Mouse (Mus musculus) CH12.LX (cell line): ENCODE measurements around the gene Trpm3. TPM values are rescaled to one million over a fixed set of nuclear protein-coding genes. Genes with fewer than 3 reads are reported as not detected.

ENCODE experiments used
- DNase-seq: peaks from one replicate; pipeline ENCODE4 v3.0.0-alpha.2; 2013; ENCODE audit errors: extremely low read depth
- H3K27ac ChIP-seq: 2 replicates; pipeline ENCODE4 v1.5.1; 2012; ENCODE audit warnings: low read depth, mild to moderate bottlenecking, control low read depth, moderate library complexity; ENCODE audit not compliant: insufficient read depth
- H3K27me3 ChIP-seq: replicated peaks from 2 replicates; pipeline ENCODE3; 2012; ENCODE audit warnings: inconsistent platforms
- H3K36me3 ChIP-seq, 2 experiments: replicated peaks in 1 of 2; 2 replicates each; pipeline versions ENCODE3 to v1.6.1; 2012; ENCODE audit warnings: inconsistent platforms in 1 of 2, low read length in 1 of 2, mild to moderate bottlenecking in 1 of 2, mixed read lengths in 1 of 2, moderate library complexity in 1 of 2; ENCODE audit not compliant: control insufficient read depth in 1 of 2, insufficient read depth in 1 of 2
- H3K4me1 ChIP-seq, 2 experiments: 2 replicates each; pipeline ENCODE4 v1.6.1; 2012; ENCODE audit warnings: inconsistent platforms in 1 of 2, moderate library complexity in 1 of 2; ENCODE audit not compliant: insufficient read depth in 2 of 2, control insufficient read depth in 1 of 2
- H3K4me2 ChIP-seq: 2 replicates; pipeline ENCODE4 v1.6.1; 2012; ENCODE audit warnings: low read depth, mild to moderate bottlenecking, control low read depth; ENCODE audit not compliant: poor library complexity, insufficient read depth, severe bottlenecking
- H3K4me3 ChIP-seq, 3 experiments: fragments of 150-350 bp in 1 of 3; sonication (generic) in 1 of 3; replicated peaks in 1 of 3; 2 replicates each; pipeline versions ENCODE3 to v1.5.1; 2011 to 2012; ENCODE audit warnings: low read depth in 2 of 3, low read length in 2 of 3, mild to moderate bottlenecking in 2 of 3, moderate library complexity in 2 of 3, control low read depth in 1 of 3, improper control_type of control experiment in 1 of 3, inconsistent platforms in 1 of 3, mixed read lengths in 1 of 3; ENCODE audit not compliant: poor library complexity in 1 of 3
- H3K79me2 ChIP-seq: replicated peaks from 2 replicates; pipeline ENCODE4 v1.6.1; 2012; ENCODE audit warnings: mild to moderate bottlenecking, moderate library complexity; ENCODE audit not compliant: control insufficient read depth, poor library complexity, insufficient read depth, severe bottlenecking; ENCODE audit errors: extremely low read depth
- H3K9ac ChIP-seq: 2 replicates; pipeline ENCODE4 v1.6.1; 2012; ENCODE audit warnings: low read depth, mild to moderate bottlenecking, control low read depth, moderate library complexity; ENCODE audit not compliant: insufficient read depth
- H3K9me3 ChIP-seq: replicated peaks from 2 replicates; pipeline ENCODE3; 2012; ENCODE audit warnings: low read length, inconsistent platforms, mixed read lengths
- BHLHE40 ChIP-seq: IDR thresholded peaks from 2 replicates; pipeline ENCODE4 v1.6.1; 2011; ENCODE audit warnings: mild to moderate bottlenecking, low read depth, low read length, improper control_type of control experiment
- CHD2 ChIP-seq: IDR thresholded peaks from 2 replicates; pipeline ENCODE4 v1.6.1; 2011; ENCODE audit warnings: low read length, improper control_type of control experiment
- CTCF ChIP-seq, 2 experiments: IDR thresholded peaks in 1 of 2; conservative IDR thresholded peaks in 1 of 2; 2 replicates each; pipeline ENCODE4 v1.5.1; 2011 to 2012; ENCODE audit warnings: low read depth in 2 of 2, low read length in 2 of 2, improper control_type of control experiment in 1 of 2, inconsistent platforms in 1 of 2, mild to moderate bottlenecking in 1 of 2, moderate library complexity in 1 of 2
- ELF1 ChIP-seq: IDR thresholded peaks from 2 replicates; pipeline ENCODE4 v1.6.1; 2014; ENCODE audit warnings: low read depth, mild to moderate bottlenecking, inconsistent platforms, low read length, improper control_type of control experiment
- EP300 ChIP-seq: IDR thresholded peaks from 2 replicates; pipeline ENCODE4 v1.6.1; 2011; ENCODE audit warnings: low read length, improper control_type of control experiment
- HCFC1 ChIP-seq: IDR thresholded peaks from 2 replicates; pipeline ENCODE4 v1.6.1; 2012; ENCODE audit warnings: low read depth, mild to moderate bottlenecking, inconsistent platforms, low read length, improper control_type of control experiment
- KAT2A ChIP-seq: IDR thresholded peaks from 2 replicates; pipeline ENCODE4 v1.6.1; 2012; ENCODE audit warnings: low read length, improper control_type of control experiment, inconsistent platforms; ENCODE audit not compliant: insufficient replicate concordance
- MAFK ChIP-seq: IDR thresholded peaks from 2 replicates; pipeline ENCODE4 v1.6.1; 2011; ENCODE audit warnings: low read length, improper control_type of control experiment; ENCODE audit not compliant: insufficient replicate concordance
- MAX ChIP-seq: IDR thresholded peaks from 2 replicates; pipeline ENCODE4 v1.6.1; 2011; ENCODE audit warnings: low read length, improper control_type of control experiment
- MAZ ChIP-seq: IDR thresholded peaks from 2 replicates; pipeline ENCODE4 v1.6.1; 2012; ENCODE audit warnings: low read depth, mild to moderate bottlenecking, inconsistent platforms, low read length, improper control_type of control experiment, moderate library complexity
- NELFE ChIP-seq: IDR thresholded peaks from 2 replicates; pipeline ENCODE4 v1.6.1; 2011; ENCODE audit warnings: low read depth, low read length, improper control_type of control experiment
- PAX5 ChIP-seq: IDR thresholded peaks from 2 replicates; pipeline ENCODE4 v1.6.1; 2012; ENCODE audit warnings: low read length, inconsistent platforms, mixed read lengths
- POLR2A ChIP-seq: IDR thresholded peaks from 2 replicates; pipeline ENCODE4 v1.6.1; 2011; ENCODE audit warnings: low read depth, mild to moderate bottlenecking, improper control_type of control experiment, low read length
- POLR2AphosphoS2 ChIP-seq: IDR thresholded peaks from 2 replicates; pipeline ENCODE4 v1.6.1; 2011; ENCODE audit warnings: low read depth, low read length, improper control_type of control experiment
- RAD21 ChIP-seq: IDR thresholded peaks from 2 replicates; pipeline ENCODE4 v1.6.1; 2011; ENCODE audit warnings: low read depth, mild to moderate bottlenecking, low read length, improper control_type of control experiment, moderate library complexity
- RCOR1 ChIP-seq: conservative IDR thresholded peaks from 2 replicates; pipeline ENCODE4 v1.6.1; 2012; ENCODE audit warnings: low read depth, mild to moderate bottlenecking, inconsistent platforms, low read length, improper control_type of control experiment
- SMC3 ChIP-seq: IDR thresholded peaks from 2 replicates; pipeline ENCODE4 v1.6.1; 2011; ENCODE audit warnings: low read depth, low read length, improper control_type of control experiment
- USF1 ChIP-seq: IDR thresholded peaks from 2 replicates; pipeline ENCODE4 v1.6.1; 2014; ENCODE audit warnings: low read depth, mild to moderate bottlenecking, inconsistent platforms, low read length, improper control_type of control experiment
- ZC3H11A ChIP-seq: IDR thresholded peaks from 2 replicates; pipeline ENCODE4 v1.6.1; 2012; ENCODE audit warnings: low read depth, mild to moderate bottlenecking, inconsistent platforms, low read length, improper control_type of control experiment
- ZMIZ1 ChIP-seq: IDR thresholded peaks from 2 replicates; pipeline ENCODE4 v1.6.1; 2012; ENCODE audit warnings: low read depth, mild to moderate bottlenecking, inconsistent platforms, low read length, improper control_type of control experiment
- ZNF384 ChIP-seq: IDR thresholded peaks from 2 replicates; pipeline ENCODE4 v1.6.1; 2012; ENCODE audit warnings: low read depth, low read length, improper control_type of control experiment, inconsistent platforms
- dilution Hi-C: fragments of 300-500 bp; cut with MboI; formaldehyde crosslinking; loops from 2 replicates; pipeline ENCODE4 v1.14.3; 2020; ENCODE audit warnings: low sequenced_read_pairs; ENCODE audit not compliant: extremely low pct_unique_long_range_greater_than_20kb, extremely low pct_ligation_motif_present
- in situ Hi-C: fragments of 300-500 bp; cut with MboI; formaldehyde crosslinking; loops from 3 replicates; pipeline ENCODE4 v1.14.3; 2019; ENCODE audit warnings: low sequenced_read_pairs, low pct_ligation_motif_present, low pct_unique_long_range_greater_than_20kb, mixed read lengths
- polyA plus RNA-seq: library from polyadenylated mRNA; unstranded; fragments of >175 nt; gene quantifications from 2 replicates; pipeline ENCODE4 v1.2.1, GENCODE M21; 2012; ENCODE audit warnings: low read depth; ENCODE audit not compliant: insufficient read length
- total RNA-seq, 2 experiments: library from RNA; depleted of rRNA; stranded (reverse); fragments of 300-350 nt in 1 of 2; fragments of >200 nt in 1 of 2; gene quantifications; 2 replicates each; pipeline ENCODE4 v1.2.3; 2012 to 2014

Trpm3 gene
- total and polyA plus RNA-seq, 3 experiments: 0.01 TPM; not detected in 2

- Histone ChIP-seq H3K79me2 (no peaks in the 10 kb centered on the region), H3K9ac (no peak overlapping the region), H3K4me2 (no peak overlapping the region), H3K27me3 (no peaks in the 10 kb centered on the region), H3K4me3 (no peak overlapping the region), H3K4me1 (no peaks in the 10 kb centered on the region), H3K36me3 (no peaks in the 10 kb centered on the region), H3K9me3 (no peaks in the 10 kb centered on the region), H3K27ac (no peak overlapping the region)
- no peak for DNase-seq
- dilution Hi-C loops (no loop called here), in situ Hi-C loops (no loop called here)
- TF ChIP-seq CTCF (conservative IDR thresholded peaks at IDR 0.05 in 1 of 2, IDR thresholded peaks at IDR 0.05 in 1 of 2; ENCODE audit: low read depth in 2 of 2, low read length in 2 of 2): no peak
- TF ChIP-seq CHD2: no peak
- TF ChIP-seq HCFC1: no peak
- no peak for TF ChIP-seq PAX5
- no peak for TF ChIP-seq MAZ
- TF ChIP-seq MAX: no peak
- no peak for TF ChIP-seq POLR2A
- no peak for TF ChIP-seq ZNF384
- no peak for TF ChIP-seq BHLHE40
- no peak for TF ChIP-seq NELFE
Measured at GRCm38 (mm10) chr19:22758496-22758895, 619.6 kb downstream of the Trpm3 start.

GRCm38 (mm10) chr19:22768242-22768641 is 629.4 kb downstream of the Trpm3 start:
- TF ChIP-seq BHLHE40 (no peak), MAFK (no peak), USF1 (no peak)
- in situ Hi-C loops: no loop called here
- no peaks in the 10 kb centered on the region for H3K79me2 ChIP-seq
- dilution Hi-C loops: no loop called here
- no peak overlapping the region for H3K9ac ChIP-seq
- H3K27ac ChIP-seq: no peak overlapping the region
- no peaks in the 10 kb centered on the region for H3K36me3 ChIP-seq
- H3K27me3 ChIP-seq: no peaks in the 10 kb centered on the region
- H3K4me1 ChIP-seq: no peaks in the 10 kb centered on the region
- no peaks in the 10 kb centered on the region for H3K9me3 ChIP-seq
- DNase-seq: no peak
- H3K4me3 ChIP-seq: no peak overlapping the region
- H3K4me2 ChIP-seq: no peak overlapping the region

DNA sequence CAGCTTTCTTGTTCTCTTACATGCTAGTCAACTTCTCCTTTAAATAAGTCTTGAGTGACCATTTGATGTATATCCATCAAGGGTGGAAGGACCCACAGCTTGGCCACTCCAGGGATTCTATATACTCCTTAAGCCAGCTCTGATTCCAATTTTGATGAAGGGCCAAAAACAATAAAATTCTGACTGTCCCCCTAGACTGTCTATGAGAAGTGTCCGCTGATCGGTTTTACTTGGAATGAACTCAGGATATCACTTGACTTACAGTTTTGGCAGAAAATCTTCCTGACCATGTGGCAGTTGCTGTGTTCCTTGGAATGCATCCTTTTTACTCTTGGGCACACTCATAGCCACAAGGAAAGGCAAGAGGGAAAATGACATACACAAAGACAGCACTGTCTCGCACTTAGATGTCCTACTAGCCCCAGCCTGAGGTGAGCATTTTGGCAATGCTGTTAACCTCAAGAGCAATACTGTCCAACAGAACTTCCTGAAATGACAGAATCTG is 636.4 kb downstream of the Trpm3 start:
- in situ Hi-C loops: no loop called here
- no peaks in the 10 kb centered on the region for H3K36me3 ChIP-seq
- TF ChIP-seq EP300 (no peak), ELF1 (no peak), USF1 (no peak), POLR2AphosphoS2 (no peak), SMC3 (no peak), ZC3H11A (no peak), KAT2A (no peak), RCOR1 (no peak), ZNF384 (no peak), RAD21 (no peak), CTCF (conservative IDR thresholded peaks at IDR 0.05 in 1 of 2, IDR thresholded peaks at IDR 0.05 in 1 of 2; ENCODE audit: low read depth in 2 of 2, low read length in 2 of 2) (no peak), ZMIZ1 (no peak)
- no peak overlapping the region for H3K4me2 ChIP-seq
- H3K27me3 ChIP-seq: no peaks in the 10 kb centered on the region
- no peaks in the 10 kb centered on the region for H3K9me3 ChIP-seq
- H3K27ac ChIP-seq: no peak overlapping the region
- dilution Hi-C loops: no loop called here
- no peak overlapping the region for H3K9ac ChIP-seq
- no peaks in the 10 kb centered on the region for H3K79me2 ChIP-seq
- no peak overlapping the region for H3K4me3 ChIP-seq
- no peaks in the 10 kb centered on the region for H3K4me1 ChIP-seq
- DNase-seq: no peak
